Mouse (Mus musculus): ENCODE measurements at regions not wholly inside any gene's neighbourhood (a gene's known extent, or its start where the extent isn't known, plus 50 kb on each side); places are given as distances from the start of the nearest gene placed in this dataset.

- in situ Hi-C loops (cut with MboI, MseI) = loop anchor here in 1 of 2 experiments (5.0 kb wide), 1 partner anchor 57 kb away; no protein-coding TSS in a partner anchor
These were observed 158.3 kb downstream of the Tle3 start for GRCm38 (mm10) chr9:61530263-61531045.

DNA sequence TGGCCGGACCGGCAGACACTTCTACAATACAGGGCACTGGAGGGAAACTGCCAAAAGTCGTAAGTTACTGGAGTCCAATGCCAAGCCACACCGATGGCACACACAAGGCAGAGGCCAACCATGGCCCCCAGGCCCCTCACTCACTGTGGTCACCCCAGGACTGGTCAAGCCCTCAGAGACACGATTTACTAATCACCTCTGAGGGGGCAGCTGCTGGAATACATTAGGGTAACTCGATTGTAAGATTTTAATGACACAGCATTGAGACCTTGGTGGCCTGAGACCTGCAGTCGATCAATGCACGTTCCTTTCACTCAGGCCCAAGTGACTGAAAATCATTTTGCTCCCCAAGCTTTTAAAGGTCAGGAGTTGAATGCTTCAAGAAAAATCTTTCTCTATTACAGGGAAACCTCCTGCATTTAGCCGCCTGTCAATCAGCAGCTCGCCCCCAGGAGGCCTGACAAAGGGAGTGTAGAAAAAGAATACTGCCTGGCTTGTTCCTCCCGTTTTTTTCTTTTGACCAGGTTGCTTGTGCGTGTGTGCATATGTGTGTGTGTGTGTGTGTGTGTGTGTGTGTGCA is 156.2 kb downstream of the Tle3 start:
- in situ Hi-C loops (cut with MboI, MseI) = no loop called here

GRCm38 (mm10) chr9:61527491-61528056 is 155.4 kb downstream of the Tle3 start:
- in situ Hi-C loops (cut with MboI, MseI) = no loop called here

DNA sequence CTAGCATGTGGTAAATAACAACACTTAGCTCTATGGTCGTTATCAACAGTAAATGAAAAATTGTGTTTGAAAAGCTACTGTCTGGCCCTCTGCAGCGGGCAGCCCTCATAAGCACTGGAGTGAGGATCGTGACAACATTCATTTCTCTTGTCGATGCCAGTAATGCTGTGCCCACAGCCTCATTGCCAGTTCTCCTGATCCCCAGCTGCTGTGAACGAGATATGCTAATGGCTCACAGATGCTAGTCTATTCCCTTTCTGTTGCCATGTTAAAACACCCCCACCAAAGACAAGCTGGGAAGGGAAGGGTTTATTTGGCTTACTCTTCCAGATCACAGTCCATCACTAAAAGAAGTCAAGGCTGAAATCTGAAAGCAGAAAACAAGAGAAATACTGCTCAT is 148.0 kb downstream of the Tle3 start:
- in situ Hi-C loops (cut with MboI, MseI) = no loop called here

DNA sequence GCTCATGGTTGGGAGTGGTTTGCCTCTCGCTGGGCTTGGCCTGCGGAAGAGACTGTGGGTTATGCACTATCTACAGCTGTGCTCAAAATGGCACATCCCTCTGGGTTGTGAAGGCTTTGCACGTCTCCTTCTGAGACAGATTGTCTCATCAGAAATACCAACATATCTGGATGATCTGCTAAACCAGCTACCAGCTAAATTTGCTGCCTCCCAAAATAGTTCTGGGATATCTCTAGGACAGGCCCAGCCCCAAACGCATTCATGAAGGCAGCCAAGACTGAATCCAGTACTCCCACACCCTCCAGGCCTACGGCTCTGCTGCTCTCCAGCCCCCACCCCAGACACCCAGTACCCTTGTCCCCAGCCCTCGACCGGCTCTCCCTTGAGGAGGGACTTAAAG is 145.7 kb downstream of the Tle3 start:
- in situ Hi-C loops (cut with MboI, MseI) = no loop called here

DNA sequence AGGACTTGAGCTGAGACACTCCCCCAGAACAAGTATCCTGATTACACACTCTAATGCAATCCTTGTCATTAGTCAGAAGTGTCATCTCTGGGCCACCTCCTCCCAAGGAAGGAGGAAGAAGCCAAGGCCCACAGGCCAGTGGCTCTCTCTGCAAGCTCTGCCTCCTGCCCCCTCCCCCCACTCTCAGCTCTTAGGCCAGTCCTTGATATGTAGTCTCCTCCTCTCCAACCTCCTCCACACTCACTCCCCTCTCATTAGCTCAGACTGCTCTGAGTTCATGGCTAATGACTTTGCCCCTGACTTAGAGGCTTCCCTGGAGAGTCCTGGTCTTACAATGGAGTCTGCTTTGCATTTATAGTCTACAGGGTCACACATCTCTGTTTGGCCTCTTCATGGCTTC is 139.3 kb downstream of the Tle3 start:
- in situ Hi-C loops (cut with MboI, MseI) = no loop called here

DNA sequence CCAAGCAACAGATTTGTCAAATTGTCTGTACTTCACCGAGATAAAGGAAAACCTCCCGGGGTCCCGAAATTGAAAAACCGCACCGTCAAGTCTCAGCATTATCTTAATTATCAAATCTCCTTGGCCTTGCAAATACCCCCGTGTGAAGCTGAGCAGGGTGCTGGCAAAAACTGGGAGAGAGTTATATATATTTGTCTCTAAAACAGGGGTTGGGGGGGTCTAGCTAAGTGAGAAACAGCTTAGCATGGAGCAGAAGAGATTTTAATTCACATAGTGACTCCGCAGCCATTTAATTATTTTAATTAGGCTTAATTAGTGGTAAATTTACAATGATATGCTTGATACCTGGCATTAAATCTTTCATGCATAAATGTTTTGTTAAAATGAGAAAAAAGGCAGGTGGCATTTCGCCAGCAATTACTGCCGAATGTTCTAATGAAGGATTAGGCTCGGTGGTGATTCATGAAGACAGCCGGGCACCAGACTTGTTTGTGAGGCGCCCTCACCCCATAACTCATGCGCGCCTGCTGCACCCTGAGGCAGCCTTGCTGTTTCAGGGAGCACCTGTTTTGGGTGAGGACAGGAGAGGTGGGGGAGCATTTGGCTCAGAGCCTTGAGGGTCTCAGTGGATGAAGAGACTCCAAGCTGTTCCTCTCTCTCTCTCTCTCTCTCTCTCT is 138.2 kb downstream of the Tle3 start:
- in situ Hi-C loops (cut with MboI, MseI) = no loop called here

DNA sequence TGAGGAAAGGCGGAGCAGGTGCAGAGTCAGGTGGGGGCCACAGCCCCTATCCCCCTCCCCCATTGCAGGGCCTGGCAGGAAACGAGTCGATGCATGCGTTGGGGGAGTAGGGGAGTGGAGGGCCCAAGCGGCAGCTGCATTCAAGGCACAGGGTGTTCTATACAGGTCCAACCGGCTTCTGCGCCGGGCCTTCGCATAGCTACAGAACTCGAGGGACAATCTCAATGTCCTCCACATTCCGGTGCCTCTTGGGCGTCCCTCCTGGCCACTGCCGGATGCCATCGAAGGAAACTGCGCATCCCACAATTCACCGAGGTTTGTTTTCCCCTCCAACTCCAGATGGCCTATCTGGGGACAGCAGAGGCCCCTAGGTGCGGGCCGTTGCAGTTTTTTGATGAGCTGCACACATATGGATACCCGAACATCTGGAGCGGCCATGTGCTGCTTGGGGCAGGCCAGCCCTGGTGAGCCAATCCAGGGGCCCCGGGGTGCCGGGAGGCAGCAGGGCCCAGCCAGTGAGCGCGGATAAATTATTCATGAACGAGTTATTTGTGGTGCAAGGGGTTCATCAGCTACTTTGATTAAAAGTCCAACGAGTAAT is 137.5 kb downstream of the Tle3 start:
- in situ Hi-C loops (cut with MboI, MseI) = no loop called here

GRCm38 (mm10) chr9:61509091-61509490 is 136.9 kb downstream of the Tle3 start:
- in situ Hi-C loops (cut with MboI, MseI) = no loop called here

GRCm38 (mm10) chr9:61500851-61501250 is 128.7 kb downstream of the Tle3 start:
- in situ Hi-C loops (cut with MboI, MseI) = no loop called here

DNA sequence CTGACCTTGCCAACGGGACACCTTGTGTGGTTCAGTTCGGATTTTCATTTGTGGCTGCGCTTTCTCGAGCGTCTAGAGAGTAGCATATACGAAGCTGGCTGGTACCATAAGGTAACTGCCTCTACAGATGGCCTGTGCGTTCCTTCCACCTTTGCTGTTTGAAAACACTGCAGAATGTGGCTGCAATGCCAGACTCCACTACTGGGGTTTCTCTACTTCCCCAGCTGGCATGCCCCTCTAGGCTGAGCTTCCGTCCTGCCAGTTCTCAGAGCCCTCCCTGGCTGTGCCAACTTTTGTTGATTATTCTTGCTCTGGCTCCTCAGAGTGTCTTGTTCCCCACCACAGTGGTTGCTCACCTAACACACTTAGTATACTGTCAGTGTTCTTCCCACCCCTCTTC is 120.7 kb downstream of the Tle3 start:
- in situ Hi-C loops (cut with MboI, MseI) = no loop called here

DNA sequence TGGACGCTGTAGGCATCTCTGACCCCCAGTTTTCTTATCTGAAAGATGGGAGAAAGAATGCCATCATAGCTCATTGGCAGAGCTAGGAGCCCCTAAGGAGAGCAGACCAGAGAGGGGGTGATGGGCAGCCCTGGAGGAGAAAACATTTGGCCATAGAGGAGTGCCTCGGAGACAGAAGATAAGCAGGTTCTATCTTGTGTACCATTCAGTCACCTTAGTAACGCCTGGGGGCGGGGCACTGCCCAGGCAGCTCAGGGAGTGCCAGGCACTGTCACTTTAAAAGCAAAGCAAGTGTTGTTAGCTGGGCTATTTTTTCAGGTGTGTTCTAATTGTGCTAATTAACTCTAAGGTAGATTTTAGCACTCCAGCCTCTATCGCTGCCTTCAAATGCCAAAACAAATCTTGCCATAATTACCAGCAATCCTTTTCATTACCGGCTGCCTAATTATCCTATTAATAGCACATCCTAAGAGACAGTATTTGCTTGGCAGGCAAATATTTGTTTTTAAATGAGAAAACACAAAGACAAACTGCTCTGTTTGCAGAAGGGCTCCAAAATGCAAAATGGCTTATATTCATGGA is 119.1 kb downstream of the Tle3 start:
- in situ Hi-C loops (cut with MboI, MseI) = no loop called here

DNA sequence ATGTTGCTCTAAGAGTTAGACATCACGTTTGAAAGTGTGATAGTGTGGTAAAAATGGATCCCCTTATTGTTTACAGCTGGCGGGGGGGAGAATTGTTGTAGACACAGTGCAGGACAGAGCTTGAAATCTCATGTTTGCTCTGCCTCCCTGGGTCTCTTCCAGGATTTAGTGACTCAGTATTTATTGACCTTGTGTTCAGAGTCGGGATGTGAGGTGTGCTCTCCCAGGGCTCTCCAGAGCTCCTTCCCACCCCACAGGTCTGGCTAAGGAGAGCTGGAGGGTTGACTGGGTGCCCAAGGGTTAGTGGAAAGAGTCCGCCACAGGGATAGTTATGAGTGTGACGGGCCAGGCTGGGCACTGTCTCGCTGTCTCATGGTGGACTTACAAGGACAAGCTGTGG is 117.8 kb downstream of the Tle3 start:
- in situ Hi-C loops (cut with MboI, MseI) = no loop called here

- in situ Hi-C loops (cut with MboI, MseI) = no loop called here
These were observed 117.0 kb downstream of the Tle3 start for GRCm38 (mm10) chr9:61489147-61489546.

DNA sequence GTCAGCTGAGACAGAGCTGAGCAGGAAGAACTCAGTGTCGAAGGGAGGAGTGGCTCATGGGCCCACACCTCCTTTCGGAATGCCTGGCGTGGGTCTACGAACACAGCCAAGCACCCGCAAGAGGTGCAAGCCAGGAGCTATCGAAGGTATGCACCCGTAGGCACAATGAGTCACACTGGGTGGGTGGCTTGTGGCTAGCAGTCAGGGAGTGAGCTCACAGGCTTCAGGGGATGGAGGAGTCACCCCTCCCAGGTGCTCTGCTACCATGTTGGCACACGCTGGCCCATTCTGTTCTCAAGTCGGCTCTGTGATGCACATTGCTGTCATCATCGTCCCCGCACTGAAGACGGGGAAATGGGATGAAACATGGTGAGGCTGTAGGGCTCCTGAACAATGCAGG is 115.7 kb downstream of the Tle3 start:
- in situ Hi-C loops (cut with MboI, MseI) = no loop called here

- in situ Hi-C loops (cut with MboI, MseI) = no loop called here
These were observed 115.0 kb downstream of the Tle3 start for GRCm38 (mm10) chr9:61487146-61487545.

- in situ Hi-C loops (cut with MboI, MseI) = no loop called here
These were observed 112.2 kb downstream of the Tle3 start for GRCm38 (mm10) chr9:61484391-61484790.

GRCm38 (mm10) chr9:61479626-61480025 is 107.5 kb downstream of the Tle3 start:
- in situ Hi-C loops (cut with MboI, MseI) = no loop called here

GRCm38 (mm10) chr9:61478862-61479261 is 106.7 kb downstream of the Tle3 start:
- in situ Hi-C loops (cut with MboI, MseI) = no loop called here

GRCm38 (mm10) chr9:61476351-61476750 is 104.2 kb downstream of the Tle3 start:
- in situ Hi-C loops (cut with MboI, MseI) = no loop called here

- in situ Hi-C loops (cut with MboI, MseI) = no loop called here
These were observed 98.8 kb downstream of the Tle3 start for GRCm38 (mm10) chr9:61470815-61471505.
